Comparison of ENCODE assay signal across 11 mouse cellular contexts in genomic region chr12:107182091-107182655, GRCm38 (mm10).
"Had no signal": no experiment of that assay in that cellular context is flagged by ENCODE, and none has a peak within 500 bp of the region (broad histone marks: within the 10 kb centered on the region; RNA-seq: fewer than 3 reads in every experiment).

No protein-coding gene starts in this region.

- H3K4me1 ChIP-seq: liver, embryonic 15.5 days; stomach, embryonic 15.5 days had no signal

- H3K4me3 ChIP-seq: limb, embryonic 10.5 days; liver, embryonic 15.5 days; myocyte; neural tube, embryonic 12.5 days; stomach, embryonic 15.5 days had no signal

- DNase-seq: kidney, adult 8-10 months; kidney, postnatal 25 days; layer of hippocampus, adult 9-11 months; lung, adult 2 months; lung, postnatal 36 days; midbrain, embryonic 14.5 days had no signal

- H3K36me3 ChIP-seq: limb, embryonic 10.5 days; liver, embryonic 15.5 days; neural tube, embryonic 12.5 days; stomach, embryonic 15.5 days had no signal

- H3K27me3 ChIP-seq: liver, embryonic 15.5 days; neural tube, embryonic 12.5 days; stomach, embryonic 15.5 days had no signal

- H3K27ac ChIP-seq: limb, embryonic 10.5 days; liver, embryonic 15.5 days; neural tube, embryonic 12.5 days; stomach, embryonic 15.5 days had no signal
